Mouse (Mus musculus): Measurements from ENCODE around the gene Slc22a14. TPM values are rescaled to one million over a fixed set of nuclear protein-coding genes. Genes with fewer than 3 reads are reported as not detected.

The Slc22a14 gene
- polyA plus RNA-seq, 1 experiment from 2014 or later: not detected

DNA sequence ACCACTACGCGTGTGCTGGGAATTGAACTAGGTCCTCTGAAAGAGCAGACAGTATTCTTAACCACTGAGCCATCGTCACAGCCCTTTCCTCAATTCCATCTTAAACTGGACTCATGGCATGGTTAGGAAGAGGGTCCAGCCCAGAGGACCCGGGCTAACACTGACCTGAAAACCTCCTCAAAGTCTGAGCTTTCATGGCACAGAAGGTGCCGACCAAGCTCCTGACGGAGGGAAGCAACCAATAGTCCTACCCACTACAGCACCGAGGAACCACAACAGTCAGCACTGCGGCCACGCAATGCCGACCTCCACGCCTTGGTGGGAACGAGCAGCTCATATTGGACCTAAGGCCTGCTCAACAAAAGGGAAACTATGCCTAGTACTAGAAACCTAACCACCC is 109.2 kb downstream of the Slc22a14 start:
- Histone ChIP-seq H3K4me2 (no peak overlapping the region), H3K27ac (no peak overlapping the region), H3K9me3 (replicated peaks) (no peaks in the 10 kb centered on the region), H3K36me3 (peaks cover 52% of the 10 kb centered on the region), H3K4me3 (replicated peaks) (no peak overlapping the region), H3K9ac (no peak overlapping the region), H3K27me3 (no peaks in the 10 kb centered on the region), H3K4me1 (replicated peaks) (no peaks in the 10 kb centered on the region)
- WGBS (ENCODE audit: insufficient replicate concordance): 90% methylated on average over 12 of the region's 12 CpGs
- DNase-seq: no peak
- no peak for ATAC-seq (ENCODE audit: low read depth)

DNA sequence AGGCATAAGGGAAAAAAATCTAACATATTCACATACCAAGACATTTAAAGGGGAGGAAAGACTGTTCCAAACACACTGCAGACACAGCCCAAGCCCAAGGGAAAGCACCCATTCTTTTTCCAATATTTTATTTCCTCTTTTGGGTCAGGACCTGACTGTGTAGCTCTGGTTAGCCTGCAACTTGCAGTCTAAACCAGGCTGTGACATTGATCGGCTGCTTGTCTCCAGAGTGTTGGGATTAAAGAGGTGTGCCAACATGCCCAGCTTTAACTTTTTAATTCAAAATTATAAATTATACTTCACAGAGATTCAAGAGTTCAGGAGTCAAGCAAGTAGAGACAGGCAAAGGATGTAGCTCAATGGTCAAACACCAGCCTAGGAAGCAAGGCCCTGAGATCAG is 110.3 kb downstream of the Slc22a14 start:
- DNase-seq (no peak), ATAC-seq (ENCODE audit: low read depth) (no peak)
- H3K4me2 ChIP-seq: no peak overlapping the region
- no peaks in the 10 kb centered on the region for H3K9me3 ChIP-seq (replicated peaks)
- no peaks in the 10 kb centered on the region for H3K27me3 ChIP-seq
- no peak overlapping the region for H3K27ac ChIP-seq
- H3K4me1 ChIP-seq (replicated peaks): no peaks in the 10 kb centered on the region
- no peak overlapping the region for H3K4me3 ChIP-seq (replicated peaks)
- no peak overlapping the region for H3K9ac ChIP-seq
- peaks cover 63% of the 10 kb centered on the region for H3K36me3 ChIP-seq
- 95% methylated on average over 1 of the region's 1 CpGs for WGBS (ENCODE audit: insufficient replicate concordance)

DNA sequence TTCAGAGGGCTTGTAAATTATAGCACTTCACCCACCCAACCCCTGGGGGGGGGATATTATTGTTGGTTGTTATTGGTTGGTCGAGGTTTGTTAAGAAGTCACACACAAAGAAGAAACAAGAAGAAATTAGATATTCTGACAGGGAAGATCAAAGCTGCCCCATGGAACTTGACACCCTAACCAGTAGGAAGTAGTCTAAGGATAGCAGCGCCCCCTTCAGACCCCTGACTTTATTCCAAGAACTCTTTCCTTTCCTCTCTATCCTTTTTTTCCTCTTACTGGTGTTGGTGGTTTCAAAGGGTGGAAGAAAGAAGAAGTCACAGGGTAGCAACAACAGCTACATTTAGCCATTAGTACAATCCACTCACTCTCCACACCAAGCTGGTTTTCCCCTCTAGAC is 111.2 kb downstream of the Slc22a14 start:
- peaks cover 72% of the 10 kb centered on the region for H3K36me3 ChIP-seq
- no peak overlapping the region for H3K4me2 ChIP-seq
- ATAC-seq (ENCODE audit: low read depth) (no peak), DNase-seq (no peak)
- H3K27ac ChIP-seq: no peak overlapping the region
- no peaks in the 10 kb centered on the region for H3K27me3 ChIP-seq
- no peak overlapping the region for H3K4me3 ChIP-seq (replicated peaks)
- no peaks in the 10 kb centered on the region for H3K9me3 ChIP-seq (replicated peaks)
- H3K9ac ChIP-seq: no peak overlapping the region
- H3K4me1 ChIP-seq (replicated peaks): no peaks in the 10 kb centered on the region
- WGBS (ENCODE audit: insufficient replicate concordance): 76% methylated on average over 2 of the region's 2 CpGs

DNA sequence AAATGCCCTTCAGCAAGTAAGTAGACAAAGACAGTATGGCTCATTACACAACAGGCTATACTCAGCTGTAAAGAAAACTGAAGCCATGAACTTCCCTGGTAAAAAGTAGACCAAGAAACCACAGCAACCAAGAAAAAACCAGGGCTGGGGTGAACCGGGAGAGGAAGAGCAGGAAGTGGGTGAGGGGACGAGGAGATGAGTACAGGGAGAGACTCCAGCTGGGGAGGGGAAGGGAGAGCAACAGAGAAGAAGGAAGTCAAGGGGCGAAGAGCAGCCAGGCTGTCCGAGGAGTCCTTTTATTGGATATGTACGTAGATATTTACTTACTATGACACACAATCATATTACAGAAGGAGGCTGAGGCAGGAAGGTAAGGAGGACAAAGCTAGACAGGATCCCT is 117.4 kb downstream of the Slc22a14 start:
- no peaks in the 10 kb centered on the region for H3K27me3 ChIP-seq
- H3K4me3 ChIP-seq (replicated peaks): no peak overlapping the region
- no peak overlapping the region for H3K9ac ChIP-seq
- no peaks in the 10 kb centered on the region for H3K9me3 ChIP-seq (replicated peaks)
- DNase-seq (no peak), ATAC-seq (ENCODE audit: low read depth) (no peak)
- no peaks in the 10 kb centered on the region for H3K4me1 ChIP-seq (replicated peaks)
- H3K27ac ChIP-seq: no peak overlapping the region
- H3K4me2 ChIP-seq: no peak overlapping the region
- WGBS (ENCODE audit: insufficient replicate concordance): 49% methylated on average over 5 of the region's 5 CpGs
- peaks cover 53% of the 10 kb centered on the region for H3K36me3 ChIP-seq

DNA sequence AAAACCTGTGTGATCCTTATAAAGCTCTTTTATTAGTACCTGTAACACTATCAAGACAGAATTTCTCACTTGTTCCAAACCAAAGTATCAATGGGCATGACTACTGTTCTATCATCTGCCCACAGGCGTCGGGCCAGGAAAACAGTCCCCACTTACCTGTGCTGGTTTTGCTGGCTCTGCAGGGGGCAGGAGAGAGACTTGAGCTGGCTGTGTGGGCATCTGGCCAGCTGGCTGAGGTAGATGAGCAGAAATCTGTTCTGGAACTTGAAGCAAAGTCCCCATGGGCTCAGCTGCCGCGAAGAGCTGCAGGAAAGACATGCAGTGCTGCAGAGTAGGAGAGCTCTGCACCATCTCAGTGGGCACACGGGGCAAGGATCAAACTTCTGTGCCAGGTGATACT is 118.5 kb downstream of the Slc22a14 start:
- Histone ChIP-seq H3K36me3 (peaks cover 63% of the 10 kb centered on the region), H3K27me3 (no peaks in the 10 kb centered on the region), H3K9me3 (replicated peaks) (no peaks in the 10 kb centered on the region), H3K4me2 (no peak overlapping the region), H3K4me1 (replicated peaks) (no peaks in the 10 kb centered on the region), H3K27ac (no peak overlapping the region), H3K9ac (no peak overlapping the region), H3K4me3 (replicated peaks) (no peak overlapping the region)
- ATAC-seq (ENCODE audit: low read depth) (no peak), DNase-seq (no peak)
- whole genome bisulfite sequencing (ENCODE audit: insufficient replicate concordance): 87% methylated on average over 5 of the region's 5 CpGs

DNA sequence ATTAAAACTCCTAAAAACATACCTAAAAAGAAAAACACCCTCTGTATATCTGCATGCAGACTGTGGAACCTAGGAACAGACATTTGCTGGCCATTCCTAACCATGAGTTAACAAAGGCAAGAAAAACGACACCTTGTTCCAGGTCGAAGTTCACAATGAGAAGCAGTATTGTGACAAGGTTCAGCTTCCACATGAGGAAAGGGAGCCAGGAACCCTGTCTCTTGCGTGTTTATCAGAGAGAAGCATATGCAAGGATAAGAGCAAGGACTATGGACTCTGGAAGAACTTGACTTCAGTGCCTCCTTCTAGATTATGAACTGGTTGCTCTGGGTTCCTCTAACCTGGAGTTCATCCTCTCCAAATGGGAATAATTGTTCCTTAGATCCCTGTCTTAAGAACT is 121.4 kb downstream of the Slc22a14 start:
- Histone ChIP-seq H3K9ac (no peak overlapping the region), H3K27ac (no peak overlapping the region), H3K4me2 (no peak overlapping the region), H3K9me3 (replicated peaks) (no peaks in the 10 kb centered on the region), H3K27me3 (no peaks in the 10 kb centered on the region), H3K4me1 (replicated peaks) (no peaks in the 10 kb centered on the region), H3K36me3 (peaks cover 60% of the 10 kb centered on the region), H3K4me3 (replicated peaks) (no peak overlapping the region)
- no peak for ATAC-seq (ENCODE audit: low read depth)
- WGBS (ENCODE audit: insufficient replicate concordance): 78% methylated on average over 3 of the region's 3 CpGs
- DNase-seq: no peak

DNA sequence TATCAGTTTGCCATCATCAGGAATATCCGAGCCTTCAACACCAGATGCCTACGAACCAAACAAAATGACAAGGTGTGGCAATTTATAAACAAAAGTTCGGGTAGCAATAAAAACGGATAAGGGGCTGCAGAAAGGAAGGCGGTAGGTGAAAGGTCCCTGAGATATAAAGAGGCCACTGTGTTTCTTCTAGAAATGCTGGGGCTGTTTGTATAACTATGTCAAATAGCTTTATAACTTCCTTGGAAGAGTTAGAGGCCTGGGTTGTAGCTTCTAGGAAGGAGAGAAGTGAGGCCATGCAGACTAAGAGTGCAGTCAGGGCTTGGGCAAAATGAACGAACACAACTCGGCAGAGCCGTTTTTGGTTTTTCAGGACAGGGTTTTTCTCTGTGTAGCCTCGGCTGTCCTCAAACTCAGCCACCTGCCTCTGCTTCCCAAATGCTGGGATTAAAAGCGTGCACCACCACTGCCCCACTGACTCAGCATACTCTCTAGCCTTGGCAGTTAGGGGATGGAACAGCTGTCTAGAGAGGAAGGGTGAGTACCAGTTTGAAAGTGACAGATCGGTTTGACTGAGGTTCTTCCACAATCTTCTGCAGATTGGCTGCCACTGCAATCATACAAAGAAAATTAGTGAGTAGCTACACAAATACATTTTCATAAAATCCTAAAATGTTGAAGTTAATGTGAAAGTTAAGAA is 124.0 kb downstream of the Slc22a14 start:
- Histone ChIP-seq H3K4me2 (no peak overlapping the region), H3K36me3 (peaks cover 57% of the 10 kb centered on the region), H3K27ac (no peak overlapping the region), H3K4me3 (replicated peaks) (no peak overlapping the region), H3K9ac (no peak overlapping the region), H3K27me3 (no peaks in the 10 kb centered on the region), H3K4me1 (replicated peaks) (no peaks in the 10 kb centered on the region), H3K9me3 (replicated peaks) (no peaks in the 10 kb centered on the region)
- 80% methylated on average over 11 of the region's 11 CpGs for WGBS (ENCODE audit: insufficient replicate concordance)
- DNase-seq: no peak
- ATAC-seq (ENCODE audit: low read depth): no peak

DNA sequence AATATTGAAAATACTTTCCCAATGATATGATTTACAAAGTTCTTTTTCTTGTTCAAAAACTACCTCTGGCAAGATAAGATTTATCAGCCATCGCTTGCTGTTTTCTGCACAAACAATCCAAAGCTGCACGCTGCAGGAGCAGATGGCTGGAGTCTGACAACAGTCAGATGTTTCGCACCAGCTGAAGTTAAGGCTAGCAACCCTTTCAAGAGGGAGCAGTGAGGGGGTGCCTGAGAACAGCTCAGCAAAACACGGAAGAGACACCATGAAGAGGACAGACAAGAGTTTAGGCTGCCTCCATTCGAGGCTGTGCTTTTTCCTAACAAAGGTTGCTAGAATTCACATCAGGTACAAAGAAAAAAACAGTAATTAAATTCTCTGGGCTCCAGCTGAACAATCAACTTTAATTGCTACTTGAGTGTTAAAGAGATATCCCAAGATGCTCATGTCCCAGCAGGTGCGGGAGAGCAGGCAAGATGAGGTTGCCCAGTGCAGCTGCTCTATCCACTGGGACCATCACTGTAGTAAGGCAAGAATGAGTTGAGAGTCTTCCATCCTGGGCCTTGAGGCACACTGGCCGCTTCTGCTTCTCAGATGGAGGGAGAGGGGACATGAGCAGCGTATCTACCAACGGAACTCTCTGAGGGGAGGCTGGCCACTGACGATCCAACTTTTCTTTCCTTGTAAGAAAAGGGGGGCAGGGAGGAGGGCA is 124.9 kb downstream of the Slc22a14 start:
- DNase-seq: no peak
- no peaks in the 10 kb centered on the region for H3K27me3 ChIP-seq
- H3K36me3 ChIP-seq: peaks cover 51% of the 10 kb centered on the region
- H3K4me3 ChIP-seq (replicated peaks): no peak overlapping the region
- no peak overlapping the region for H3K9ac ChIP-seq
- no peak overlapping the region for H3K4me2 ChIP-seq
- WGBS (ENCODE audit: insufficient replicate concordance): 77% methylated on average over 10 of the region's 10 CpGs
- no peak for ATAC-seq (ENCODE audit: low read depth)
- no peaks in the 10 kb centered on the region for H3K4me1 ChIP-seq (replicated peaks)
- H3K27ac ChIP-seq: no peak overlapping the region
- H3K9me3 ChIP-seq (replicated peaks): no peaks in the 10 kb centered on the region

DNA sequence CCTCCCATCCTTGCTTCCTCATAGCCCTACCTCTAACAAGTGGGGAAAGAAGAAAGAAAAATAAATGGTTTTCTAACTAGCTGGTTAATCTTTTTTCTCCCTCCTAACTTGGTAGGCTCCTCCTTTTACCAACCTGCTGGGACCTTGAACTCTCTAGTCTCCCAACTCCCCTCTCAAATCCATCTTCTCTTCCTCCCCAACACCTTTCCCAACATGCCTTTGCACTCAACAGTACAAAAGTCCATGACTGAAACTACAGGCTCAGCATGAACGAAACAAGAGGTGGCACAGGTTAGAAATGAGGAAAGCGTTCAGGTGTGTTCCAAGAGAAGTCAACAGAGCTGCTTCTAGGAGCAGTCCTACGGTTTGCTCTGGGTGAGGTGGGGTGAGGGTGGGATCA is 126.1 kb downstream of the Slc22a14 start:
- no peaks in the 10 kb centered on the region for H3K4me1 ChIP-seq (replicated peaks)
- no peak overlapping the region for H3K4me3 ChIP-seq (replicated peaks)
- H3K4me2 ChIP-seq: no peak overlapping the region
- H3K9ac ChIP-seq: no peak overlapping the region
- H3K36me3 ChIP-seq: peaks cover 46% of the 10 kb centered on the region
- no peaks in the 10 kb centered on the region for H3K9me3 ChIP-seq (replicated peaks)
- no peak overlapping the region for H3K27ac ChIP-seq
- H3K27me3 ChIP-seq: no peaks in the 10 kb centered on the region
- no peak for DNase-seq
- no peak for ATAC-seq (ENCODE audit: low read depth)
- WGBS (ENCODE audit: insufficient replicate concordance): 90% methylated on average over 3 of the region's 3 CpGs

DNA sequence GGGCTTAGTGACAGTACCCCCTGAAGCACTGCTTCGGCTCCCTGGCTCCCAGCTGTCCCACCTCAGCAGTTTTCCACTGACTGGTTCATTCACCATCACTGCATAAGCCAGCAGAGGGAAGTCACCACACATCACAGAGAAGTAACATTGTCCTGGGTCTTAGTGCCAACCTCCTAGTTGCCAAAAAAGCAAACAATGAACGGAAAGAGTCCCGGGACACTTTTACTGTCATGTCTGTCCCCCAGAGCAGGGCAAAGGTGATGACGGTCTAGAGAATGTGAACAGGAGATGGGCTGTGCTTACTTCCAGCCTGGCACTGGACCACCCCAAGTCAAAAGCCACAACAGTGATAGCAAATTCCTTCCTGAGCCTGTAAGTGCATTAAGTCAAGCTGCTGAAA is 126.6 kb downstream of the Slc22a14 start:
- peaks cover 41% of the 10 kb centered on the region for H3K36me3 ChIP-seq
- no peaks in the 10 kb centered on the region for H3K4me1 ChIP-seq (replicated peaks)
- H3K27me3 ChIP-seq: no peaks in the 10 kb centered on the region
- no peak overlapping the region for H3K27ac ChIP-seq
- H3K9ac ChIP-seq: no peak overlapping the region
- no peaks in the 10 kb centered on the region for H3K9me3 ChIP-seq (replicated peaks)
- no peak overlapping the region for H3K4me2 ChIP-seq
- 85% methylated on average over 4 of the region's 4 CpGs for WGBS (ENCODE audit: insufficient replicate concordance)
- H3K4me3 ChIP-seq (replicated peaks): no peak overlapping the region
- DNase-seq: no peak
- ATAC-seq (ENCODE audit: low read depth): no peak

DNA sequence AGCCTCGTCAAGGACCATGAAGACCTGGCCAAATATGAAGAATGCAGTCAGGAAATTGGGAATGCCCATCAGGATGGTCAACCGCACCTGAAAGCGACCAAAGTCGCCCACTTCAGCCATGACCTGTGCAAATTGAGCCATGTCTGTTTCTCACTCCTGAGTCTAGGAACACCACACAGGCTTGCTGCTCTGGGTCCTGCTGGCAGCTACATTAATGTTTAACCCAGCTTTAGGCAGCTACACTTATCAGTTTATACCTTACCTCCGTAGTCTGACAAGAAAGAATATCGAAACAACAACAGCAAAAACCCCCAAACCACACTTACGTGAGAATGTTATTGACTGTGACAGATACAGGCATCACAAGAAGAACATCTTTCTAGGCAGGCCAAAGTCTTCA is 133.8 kb downstream of the Slc22a14 start:
- ATAC-seq (ENCODE audit: low read depth) (peak; percentile 60; the same call in 1 of the 2 replicates), DNase-seq (no peak)
- H3K36me3 ChIP-seq: no peaks in the 10 kb centered on the region
- H3K4me3 ChIP-seq (replicated peaks): no peak overlapping the region
- no peak overlapping the region for H3K27ac ChIP-seq
- peaks cover 26% of the 10 kb centered on the region for H3K4me1 ChIP-seq (replicated peaks)
- no peaks in the 10 kb centered on the region for H3K9me3 ChIP-seq (replicated peaks)
- 63% methylated on average over 7 of the region's 7 CpGs for WGBS (ENCODE audit: insufficient replicate concordance)
- H3K4me2 ChIP-seq: peak overlapping the region; percentile 30
- no peak overlapping the region for H3K9ac ChIP-seq
- no peaks in the 10 kb centered on the region for H3K27me3 ChIP-seq

DNA sequence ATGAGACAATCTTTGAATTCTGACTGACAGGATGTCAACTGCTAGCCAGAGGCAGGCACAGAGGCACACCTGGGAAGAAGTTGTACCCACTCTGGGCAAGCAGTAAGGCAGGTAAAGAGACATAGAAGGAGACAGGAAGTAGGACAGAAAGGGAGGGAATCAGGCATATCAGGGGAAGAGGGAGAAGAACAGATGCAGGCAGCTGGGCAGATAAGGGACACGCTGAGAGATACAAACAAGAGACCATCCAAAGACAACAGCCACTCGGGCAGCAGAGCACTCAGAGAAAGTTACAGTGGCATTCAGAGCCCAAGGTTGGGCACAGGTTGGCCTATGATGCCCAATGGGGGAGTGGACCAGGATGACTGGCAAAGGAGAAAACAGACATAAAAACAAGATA is 134.5 kb downstream of the Slc22a14 start:
- Histone ChIP-seq H3K36me3 (no peaks in the 10 kb centered on the region), H3K27ac (no peak overlapping the region), H3K9ac (no peak overlapping the region), H3K4me2 (no peak overlapping the region), H3K27me3 (no peaks in the 10 kb centered on the region), H3K4me1 (replicated peaks) (peaks cover 26% of the 10 kb centered on the region), H3K4me3 (replicated peaks) (no peak overlapping the region), H3K9me3 (replicated peaks) (no peaks in the 10 kb centered on the region)
- DNase-seq (no peak), ATAC-seq (ENCODE audit: low read depth) (peak; percentile 58)
- WGBS (ENCODE audit: insufficient replicate concordance): 12% methylated on average over 2 of the region's 2 CpGs

Data from liver, embryonic 13.5 days (tissue).